8 mouse cellular contexts compared by ENCODE assay signal in the genomic region with DNA sequence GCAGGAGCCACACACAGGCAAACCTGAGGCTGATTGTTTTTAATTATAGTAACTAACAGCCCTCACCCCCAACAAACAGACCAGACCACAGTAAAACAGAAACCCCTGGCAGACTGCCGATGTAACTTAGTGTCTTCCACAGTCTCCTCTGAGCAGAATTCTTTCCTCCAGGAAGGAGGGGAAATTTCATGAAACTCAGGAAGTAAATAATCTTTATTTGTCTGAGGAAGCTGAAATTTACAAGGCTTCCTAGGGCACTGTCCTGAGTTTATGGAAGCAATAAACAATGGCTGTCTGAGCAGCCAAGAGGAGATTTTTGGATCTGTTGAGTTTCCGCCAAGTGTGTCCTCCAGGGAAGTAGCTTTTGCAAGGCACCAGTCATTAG. TPM values are rescaled to one million over a fixed set of nuclear protein-coding genes. Genes with fewer than 3 reads are reported as not detected.
DNase-seq lines count a peak whose midpoint lies in the region; ATAC-seq and TF ChIP-seq lines count a peak whose summit lies in the region.

No protein-coding gene starts in this region.

- no peak overlapping the region for H3K4me3 ChIP-seq in lung, embryonic 14.5 days (ENCODE audit: low read depth, low read length)
- H3K4me3 ChIP-seq in lung, adult 2 months (replicated peaks; ENCODE audit: extremely low read depth, low read depth, low read length) = no peak overlapping the region
- no peak overlapping the region for H3K4me3 ChIP-seq in heart, embryonic 12.5 days
- no peak overlapping the region for H3K4me3 ChIP-seq in limb, embryonic 11.5 days (ENCODE audit: low read depth, low read length)
- no peak overlapping the region for H3K4me3 ChIP-seq in small intestine, adult 2 months (ENCODE audit: low read depth, low read length)

- 0 out of 2 replicates have a peak overlapping the region, but pooled peaks have one; percentile 2 for H3K27ac ChIP-seq in lung, embryonic 14.5 days (ENCODE audit: low read depth)
- peak overlapping the region; percentile 58 for H3K27ac ChIP-seq in heart, embryonic 12.5 days (ENCODE audit: poor library complexity, severe bottlenecking)
- 0 out of 2 replicates have a peak overlapping the region, but pooled peaks have one; percentile 21 for H3K27ac ChIP-seq in limb, embryonic 11.5 days (replicated peaks; ENCODE audit: low read depth, low read length)
- peak overlapping the region; percentile 51 for H3K27ac ChIP-seq in small intestine, adult 2 months (ENCODE audit: insufficient read depth, low read depth, low read length)

- H3K36me3 ChIP-seq in lung, embryonic 14.5 days (ENCODE audit: insufficient read depth) = no peaks in the 10 kb centered on the region
- no peaks in the 10 kb centered on the region for H3K36me3 ChIP-seq in heart, embryonic 12.5 days
- H3K36me3 ChIP-seq in limb, embryonic 11.5 days (ENCODE audit: control insufficient read depth, insufficient read depth, low read length) = peaks cover 2% of the 10 kb centered on the region; the same call in 1 of the 2 replicates
- H3K36me3 ChIP-seq in small intestine, adult 2 months (ENCODE audit: control insufficient read depth, insufficient read depth, low read length) = peaks cover 3% of the 10 kb centered on the region

- no peaks in the 10 kb centered on the region for H3K27me3 ChIP-seq in lung, embryonic 14.5 days (ENCODE audit: insufficient read depth, low read length)
- H3K27me3 ChIP-seq in heart, embryonic 12.5 days (replicated peaks) = no peaks in the 10 kb centered on the region
- H3K27me3 ChIP-seq in limb, embryonic 11.5 days (ENCODE audit: control insufficient read depth, insufficient read depth, low read length) = no peaks in the 10 kb centered on the region
- H3K27me3 ChIP-seq in small intestine, adult 2 months (ENCODE audit: control insufficient read depth, insufficient read depth, low read length) = no peaks in the 10 kb centered on the region

- H3K4me1 ChIP-seq in lung, embryonic 14.5 days (ENCODE audit: insufficient read depth) = no peaks in the 10 kb centered on the region
- H3K4me1 ChIP-seq in lung, adult 2 months (ENCODE audit: control insufficient read depth, insufficient read depth, low read length) = 0 out of 2 replicates have a peak, but pooled peaks cover 4% of the 10 kb centered on the region
- H3K4me1 ChIP-seq in heart, embryonic 12.5 days (replicated peaks) = peaks cover 13% of the 10 kb centered on the region
- peaks cover 7% of the 10 kb centered on the region for H3K4me1 ChIP-seq in limb, embryonic 11.5 days (ENCODE audit: control insufficient read depth, insufficient read depth, low read length)
- peaks cover 6% of the 10 kb centered on the region; the same call in 1 of the 2 replicates for H3K4me1 ChIP-seq in small intestine, adult 2 months (ENCODE audit: control insufficient read depth, insufficient read depth, insufficient read length, low read length)

- no peaks in the 10 kb centered on the region for H3K9me3 ChIP-seq in lung, embryonic 14.5 days (ENCODE audit: low read depth, low read length)
- H3K9me3 ChIP-seq in heart, embryonic 12.5 days (replicated peaks) = no peaks in the 10 kb centered on the region
- no peaks in the 10 kb centered on the region for H3K9me3 ChIP-seq in limb, embryonic 11.5 days (ENCODE audit: control insufficient read depth, low read length)

- TF ChIP-seq POLR2A in lung, adult 2 months (IDR thresholded peaks at IDR 0.05; ENCODE audit: borderline replicate concordance, extremely low read depth, low read depth, low read length) = no peak
- TF ChIP-seq POLR2A in small intestine, adult 2 months (IDR thresholded peaks at IDR 0.05; ENCODE audit: low read depth, low read length) = no peak

- TF ChIP-seq CTCF in lung, embryonic 14.5 days (IDR thresholded peaks at IDR 0.05; ENCODE audit: low read depth) = no peak
- no peak for TF ChIP-seq CTCF in lung, adult 2 months (IDR thresholded peaks at IDR 0.05; ENCODE audit: insufficient read depth, low read length)
- TF ChIP-seq CTCF in small intestine, adult 2 months (IDR thresholded peaks at IDR 0.05; ENCODE audit: extremely low read depth, insufficient read length, insufficient replicate concordance, low read depth, low read length) = no peak

- H3K4me2 ChIP-seq in lung, embryonic 14.5 days = peak overlapping the region; percentile 18; the same call in 1 of the 2 replicates
- peak overlapping the region; percentile 37 for H3K4me2 ChIP-seq in heart, embryonic 12.5 days
- no peak overlapping the region for H3K4me2 ChIP-seq in limb, embryonic 11.5 days (ENCODE audit: low read depth, severe bottlenecking)

- DNase-seq in lung, embryonic 14.5 days = peak; percentile 67
- no peak for DNase-seq in lung, adult 2 months
- DNase-seq in limb, embryonic 11.5 days (ENCODE audit: low spot score) = no peak
- no peak for DNase-seq in spleen, postnatal 36 days (ENCODE audit: low spot score in 2 of 2)
- DNase-seq in urinary bladder, adult 2 months (ENCODE audit: low spot score) = no peak
- no peak for DNase-seq in right cerebral cortex, postnatal 10 days (ENCODE audit: low spot score in 2 of 2)

- peak; percentile 31; the same call in 1 of the 2 replicates for ATAC-seq in lung, embryonic 14.5 days (ENCODE audit: insufficient read depth)
- peak; percentile 6; the same call in 1 of the 2 replicates for ATAC-seq in heart, embryonic 12.5 days (ENCODE audit: insufficient number of reproducible peaks, low FRiP score)
- ATAC-seq in limb, embryonic 11.5 days (ENCODE audit: insufficient number of reproducible peaks, low FRiP score, low TSS enrichment, low read depth) = no peak

- 50% methylated on average over 2 of the region's 2 CpGs for WGBS in lung, embryonic 14.5 days
- WGBS in lung, adult 2 months = 31% methylated on average over 2 of the region's 2 CpGs
- whole genome bisulfite sequencing in heart, embryonic 12.5 days = 56% methylated on average over 2 of the region's 2 CpGs
- WGBS in limb, embryonic 11.5 days = 36% methylated on average over 2 of the region's 2 CpGs
- WGBS in small intestine, adult 2 months = 42% methylated on average over 2 of the region's 2 CpGs

- H3K9ac ChIP-seq in lung, embryonic 14.5 days = no peak overlapping the region
- H3K9ac ChIP-seq in heart, embryonic 12.5 days = no peak overlapping the region
- no peak overlapping the region for H3K9ac ChIP-seq in limb, embryonic 11.5 days (ENCODE audit: low read length)

RNA-seq across cellular contexts. Expression of a gene that starts 8.0 kb away (rescaled TPM):
- 51.0 and 51.2 TPM in 2 replicates for polyA plus RNA-seq in lung, embryonic 14.5 days (2014; fragmentation: Nextera tagmentation; extraction: Ambion mirVana)
- polyA plus RNA-seq in lung, adult 2 months (2012; rRNA removed) = 12.7 and 16.1 TPM in 2 replicates
- polyA plus RNA-seq in heart, embryonic 12.5 days (2016; fragmentation: Nextera tagmentation; extraction: Ambion mirVana) = 37.1 and 37.6 TPM in 2 replicates
- polyA plus RNA-seq in limb, embryonic 11.5 days (2014; fragmentation: Nextera tagmentation; extraction: Ambion mirVana) = 57.0 and 62.0 TPM in 2 replicates
- polyA plus RNA-seq in small intestine, adult 2 months (2012; rRNA removed) = 6.6 and 11.1 TPM in 2 replicates
- 27.0 and 33.0 TPM in 2 replicates for polyA plus RNA-seq in urinary bladder, adult 2 months (2012; rRNA removed)

RNA-seq across cellular contexts. Expression of a gene that starts 20.5 kb away (rescaled TPM):
- polyA plus RNA-seq in lung, embryonic 14.5 days (2014; fragmentation: Nextera tagmentation; extraction: Ambion mirVana) = 16.1 and 16.5 TPM in 2 replicates
- polyA plus RNA-seq in lung, adult 2 months (2012; rRNA removed) = 49.8 and 59.7 TPM in 2 replicates
- polyA plus RNA-seq in heart, embryonic 12.5 days (2016; fragmentation: Nextera tagmentation; extraction: Ambion mirVana) = 20.3 and 20.6 TPM in 2 replicates
- 17.1 and 17.9 TPM in 2 replicates for polyA plus RNA-seq in limb, embryonic 11.5 days (2014; fragmentation: Nextera tagmentation; extraction: Ambion mirVana)
- polyA plus RNA-seq in small intestine, adult 2 months (2012; rRNA removed) = 49.8 and 80.8 TPM in 2 replicates
- 47.2 and 50.2 TPM in 2 replicates for polyA plus RNA-seq in urinary bladder, adult 2 months (2012; rRNA removed)

RNA-seq across cellular contexts. Expression of a gene that starts 47.4 kb away (rescaled TPM):
- 24.5 and 25.5 TPM in 2 replicates for polyA plus RNA-seq in lung, embryonic 14.5 days (2014; fragmentation: Nextera tagmentation; extraction: Ambion mirVana)
- polyA plus RNA-seq in lung, adult 2 months (2012; rRNA removed) = 44.5 and 46.4 TPM in 2 replicates
- polyA plus RNA-seq in heart, embryonic 12.5 days (2016; fragmentation: Nextera tagmentation; extraction: Ambion mirVana) = 30.1 and 32.0 TPM in 2 replicates
- polyA plus RNA-seq in limb, embryonic 11.5 days (2014; fragmentation: Nextera tagmentation; extraction: Ambion mirVana) = 25.3 and 27.3 TPM in 2 replicates
- 37.1 and 90.0 TPM in 2 replicates for polyA plus RNA-seq in small intestine, adult 2 months (2012; rRNA removed)
- 40.0 and 44.7 TPM in 2 replicates for polyA plus RNA-seq in urinary bladder, adult 2 months (2012; rRNA removed)

Comparison
In these comparisons a context has a peak if more than half of its experiments do, and no peak if none do; other contexts are left out.
1. H3K27ac ChIP-seq: peak in every context shown above with its lines; median percentile 58 in heart, embryonic 12.5 days; 51 in small intestine, adult 2 months; 21 in limb, embryonic 11.5 days; 2 in lung, embryonic 14.5 days.